15 mouse cellular contexts compared by ENCODE assay signal in the genomic region with DNA sequence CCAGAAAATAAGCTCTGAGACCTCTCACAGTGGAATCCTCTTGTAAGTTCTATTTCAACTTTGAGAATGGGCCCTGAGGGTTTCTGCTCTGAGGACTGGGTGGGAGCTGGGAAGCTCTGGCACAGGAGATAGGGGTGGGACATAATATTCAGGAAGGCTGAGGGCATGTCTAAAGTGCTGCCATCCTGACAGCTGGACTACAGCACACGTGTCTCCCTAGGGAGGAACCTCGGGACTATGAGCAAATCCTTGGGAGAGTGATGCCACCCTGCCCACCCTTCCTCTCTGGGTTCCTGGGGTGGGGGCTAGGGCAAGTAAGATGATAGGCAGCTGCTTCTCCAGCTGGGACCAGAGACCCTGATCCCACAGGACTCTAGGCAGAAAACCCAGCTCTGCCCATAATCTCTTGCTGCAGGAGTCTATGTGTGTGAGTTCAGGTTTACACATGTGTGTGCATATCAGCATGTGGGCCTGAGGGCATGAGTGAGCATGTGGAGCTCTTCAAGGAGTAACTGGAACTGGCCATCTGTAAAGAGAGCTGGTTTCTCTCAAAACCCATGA. TPM values are rescaled to one million over a fixed set of nuclear protein-coding genes. Genes with fewer than 3 reads are reported as not detected.
DNase-seq lines count a peak whose midpoint lies in the region; ATAC-seq lines count a peak whose summit lies in the region.
"Had no signal": no experiment of that assay in that cellular context is flagged by ENCODE, and none has a peak within 500 bp of the region (broad histone marks: within the 10 kb centered on the region; RNA-seq: fewer than 3 reads in every experiment).

No protein-coding gene starts in this region.

- DNase-seq in hindbrain, embryonic 10.5 days (ENCODE audit: low spot score) = no peak
- DNase-seq in liver, embryonic 13.5 days = no peak
- no peak for DNase-seq in liver, embryonic 11.5 days (ENCODE audit: low spot score)
- no peak for DNase-seq in left cerebral cortex, postnatal 36 days (ENCODE audit: low spot score in 2 of 2)
- no peak for DNase-seq in left cerebral cortex, adult 9 months (ENCODE audit: low spot score in 2 of 2)
- DNase-seq: right cerebral cortex, postnatal 4 days had no signal

- intact Hi-C loops in left cerebral cortex, postnatal 36 days (cut with DNase I) = no loop called here

- H3K4me1 ChIP-seq in hindbrain, embryonic 10.5 days (replicated peaks) = peaks cover 86% of the 10 kb centered on the region
- peaks cover 15% of the 10 kb centered on the region for H3K4me1 ChIP-seq in hindbrain, embryonic 12.5 days
- H3K4me1 ChIP-seq in liver, embryonic 13.5 days (replicated peaks) = peaks cover 25% of the 10 kb centered on the region
- peaks cover 20% of the 10 kb centered on the region for H3K4me1 ChIP-seq in liver, embryonic 11.5 days (replicated peaks; ENCODE audit: control insufficient read depth, insufficient read depth, low read length)
- peaks cover 51% of the 10 kb centered on the region for H3K4me1 ChIP-seq in brown adipose tissue, adult 24 weeks (ENCODE audit: control insufficient read depth, insufficient read depth, insufficient read length, low read length)
- peaks cover 62% of the 10 kb centered on the region for H3K4me1 ChIP-seq in intestine, embryonic 16.5 days (ENCODE audit: control insufficient read depth, insufficient read depth, low read length)

- no peak overlapping the region for H3K4me2 ChIP-seq in hindbrain, embryonic 12.5 days (replicated peaks)
- no peak overlapping the region for H3K4me2 ChIP-seq in liver, embryonic 13.5 days
- no peak overlapping the region for H3K4me2 ChIP-seq in liver, embryonic 11.5 days
- H3K4me2 ChIP-seq in intestine, embryonic 16.5 days (ENCODE audit: low read depth, low read length) = no peak overlapping the region
- H3K4me2 ChIP-seq: forebrain, embryonic 13.5 days; limb, embryonic 13.5 days; neural tube, embryonic 13.5 days had no signal

- H3K27ac ChIP-seq in hindbrain, embryonic 10.5 days = peak overlapping the region; percentile 40
- no peak overlapping the region for H3K27ac ChIP-seq in hindbrain, embryonic 12.5 days
- 0 out of 2 replicates have a peak overlapping the region, but pooled peaks have one; percentile 2 for H3K27ac ChIP-seq in liver, embryonic 13.5 days
- H3K27ac ChIP-seq in liver, embryonic 11.5 days (ENCODE audit: low read depth, low read length) = no peak overlapping the region
- peak overlapping the region; percentile 76 for H3K27ac ChIP-seq in brown adipose tissue, adult 24 weeks (replicated peaks; ENCODE audit: low read depth, low read length)
- peak overlapping the region; percentile 14 for H3K27ac ChIP-seq in intestine, embryonic 16.5 days (ENCODE audit: low read length)
- H3K27ac ChIP-seq: forebrain, embryonic 13.5 days; limb, embryonic 13.5 days; neural tube, embryonic 13.5 days had no signal

- H3K4me3 ChIP-seq in hindbrain, embryonic 10.5 days = no peak overlapping the region
- H3K4me3 ChIP-seq in hindbrain, embryonic 12.5 days = no peak overlapping the region
- no peak overlapping the region for H3K4me3 ChIP-seq in liver, embryonic 13.5 days (replicated peaks)
- no peak overlapping the region for H3K4me3 ChIP-seq in liver, embryonic 11.5 days (ENCODE audit: low read depth, low read length)
- H3K4me3 ChIP-seq in brown adipose tissue, adult 24 weeks (ENCODE audit: insufficient read depth, low read depth, low read length) = no peak overlapping the region
- H3K4me3 ChIP-seq in intestine, embryonic 16.5 days (ENCODE audit: low read length) = no peak overlapping the region
- H3K4me3 ChIP-seq: forebrain, embryonic 13.5 days; limb, embryonic 13.5 days; neural tube, embryonic 13.5 days had no signal

- H3K27me3 ChIP-seq in hindbrain, embryonic 10.5 days (ENCODE audit: insufficient read depth, poor library complexity, severe bottlenecking) = no peaks in the 10 kb centered on the region
- peaks cover 7% of the 10 kb centered on the region for H3K27me3 ChIP-seq in hindbrain, embryonic 12.5 days
- peaks cover 1% of the 10 kb centered on the region; the same call in 1 of the 2 replicates for H3K27me3 ChIP-seq in liver, embryonic 13.5 days
- 0 out of 2 replicates have a peak, but pooled peaks cover 2% of the 10 kb centered on the region for H3K27me3 ChIP-seq in liver, embryonic 11.5 days (replicated peaks; ENCODE audit: control insufficient read depth, insufficient read depth, low read length)
- no peaks in the 10 kb centered on the region for H3K27me3 ChIP-seq in intestine, embryonic 16.5 days (replicated peaks; ENCODE audit: control insufficient read depth, insufficient read depth, low read length)
- H3K27me3 ChIP-seq: limb, embryonic 13.5 days; neural tube, embryonic 13.5 days had no signal

- no peak overlapping the region for H3K9ac ChIP-seq in hindbrain, embryonic 12.5 days
- no peak overlapping the region for H3K9ac ChIP-seq in liver, embryonic 13.5 days
- H3K9ac ChIP-seq in liver, embryonic 11.5 days (ENCODE audit: low read depth, low read length) = no peak overlapping the region
- H3K9ac ChIP-seq in intestine, embryonic 16.5 days (ENCODE audit: low read depth, low read length) = no peak overlapping the region
- H3K9ac ChIP-seq: forebrain, embryonic 13.5 days; limb, embryonic 13.5 days; neural tube, embryonic 13.5 days had no signal

- no peak for ATAC-seq in hindbrain, embryonic 12.5 days (ENCODE audit: low FRiP score)
- ATAC-seq in liver, embryonic 13.5 days (ENCODE audit: low read depth) = no peak
- ATAC-seq in liver, embryonic 11.5 days (replicated peaks; ENCODE audit: low FRiP score) = no peak
- no peak for ATAC-seq in intestine, embryonic 16.5 days
- ATAC-seq: forebrain, embryonic 13.5 days had no signal

- H3K9me3 ChIP-seq in hindbrain, embryonic 10.5 days = no peaks in the 10 kb centered on the region
- no peaks in the 10 kb centered on the region for H3K9me3 ChIP-seq in hindbrain, embryonic 12.5 days (replicated peaks)
- no peaks in the 10 kb centered on the region for H3K9me3 ChIP-seq in liver, embryonic 13.5 days (replicated peaks)
- H3K9me3 ChIP-seq in liver, embryonic 11.5 days (ENCODE audit: control insufficient read depth, low read length) = no peaks in the 10 kb centered on the region
- H3K9me3 ChIP-seq in intestine, embryonic 16.5 days (ENCODE audit: control insufficient read depth, low read length) = no peaks in the 10 kb centered on the region
- H3K9me3 ChIP-seq: forebrain, embryonic 13.5 days; limb, embryonic 13.5 days; neural tube, embryonic 13.5 days had no signal

- 78% methylated on average over 2 of the region's 2 CpGs for WGBS in hindbrain, embryonic 10.5 days
- 67% methylated on average over 2 of the region's 2 CpGs for WGBS in hindbrain, embryonic 12.5 days
- 35% methylated on average over 2 of the region's 2 CpGs for WGBS in liver, embryonic 13.5 days (ENCODE audit: insufficient replicate concordance)
- WGBS in liver, embryonic 11.5 days = 53% methylated on average over 2 of the region's 2 CpGs
- WGBS in intestine, embryonic 16.5 days = 67% methylated on average over 2 of the region's 2 CpGs

- H3K36me3 ChIP-seq in hindbrain, embryonic 10.5 days = no peaks in the 10 kb centered on the region
- H3K36me3 ChIP-seq in hindbrain, embryonic 12.5 days = no peaks in the 10 kb centered on the region
- no peaks in the 10 kb centered on the region for H3K36me3 ChIP-seq in liver, embryonic 13.5 days
- H3K36me3 ChIP-seq in liver, embryonic 11.5 days (ENCODE audit: control insufficient read depth, insufficient read depth, low read length) = no peaks in the 10 kb centered on the region
- H3K36me3 ChIP-seq in intestine, embryonic 16.5 days (ENCODE audit: control insufficient read depth, insufficient read depth, low read length) = no peaks in the 10 kb centered on the region
- H3K36me3 ChIP-seq: limb, embryonic 13.5 days; neural tube, embryonic 13.5 days had no signal

RNA-seq across cellular contexts. Expression of a gene that starts 14.1 kb away (rescaled TPM):
- 25.4 and 29.6 TPM in 2 replicates for polyA plus RNA-seq in hindbrain, embryonic 10.5 days (2016; fragmentation: Nextera tagmentation; extraction: Ambion mirVana)
- polyA plus RNA-seq in hindbrain, embryonic 12.5 days (2016; fragmentation: Nextera tagmentation; extraction: Ambion mirVana) = 33.4 and 35.6 TPM in 2 replicates
- polyA plus RNA-seq in liver, embryonic 13.5 days (2015; fragmentation: Nextera tagmentation; extraction: Ambion mirVana) = 1.8 and 1.9 TPM in 2 replicates
- polyA plus RNA-seq in liver, embryonic 11.5 days (2014; fragmentation: Nextera tagmentation; extraction: Ambion mirVana) = 0.77 and 0.78 TPM in 2 replicates
- 4.1 and 6.7 TPM in 2 replicates for polyA plus RNA-seq in brown adipose tissue, adult 24 weeks (2012; ENCODE audit: insufficient read depth, insufficient read length, missing spikeins)
- polyA plus RNA-seq in intestine, embryonic 16.5 days (2015; fragmentation: Nextera tagmentation; extraction: Ambion mirVana) = 7.4 and 7.9 TPM in 2 replicates
- 10 to 100 TPM; 15.8 to 16.4 TPM for total RNA-seq in left cerebral cortex, postnatal 36 days (2021)

RNA-seq across cellular contexts. Expression of a gene that starts 25.0 kb away (rescaled TPM):
- polyA plus RNA-seq in hindbrain, embryonic 10.5 days (2016; fragmentation: Nextera tagmentation; extraction: Ambion mirVana) = 16.9 and 20.6 TPM in 2 replicates
- polyA plus RNA-seq in hindbrain, embryonic 12.5 days (2016; fragmentation: Nextera tagmentation; extraction: Ambion mirVana) = 17.8 and 18.8 TPM in 2 replicates
- polyA plus RNA-seq in liver, embryonic 13.5 days (2015; fragmentation: Nextera tagmentation; extraction: Ambion mirVana) = 7.2 and 7.4 TPM in 2 replicates
- polyA plus RNA-seq in liver, embryonic 11.5 days (2014; fragmentation: Nextera tagmentation; extraction: Ambion mirVana) = 18.2 and 22.1 TPM in 2 replicates
- polyA plus RNA-seq in brown adipose tissue, adult 24 weeks (2012; ENCODE audit: insufficient read depth, insufficient read length, missing spikeins) = 5.0 and 8.4 TPM in 2 replicates
- polyA plus RNA-seq in intestine, embryonic 16.5 days (2015; fragmentation: Nextera tagmentation; extraction: Ambion mirVana) = 23.6 and 26.8 TPM in 2 replicates
- total RNA-seq in left cerebral cortex, postnatal 36 days (2021) = 10 to 100 TPM; 11.9 to 15.8 TPM

RNA-seq across cellular contexts. Expression of a gene that starts 33.0 kb away (rescaled TPM):
- 0.75 TPM in 1 of 2 replicates, not detected in the other for polyA plus RNA-seq in hindbrain, embryonic 10.5 days (2016; fragmentation: Nextera tagmentation; extraction: Ambion mirVana)
- polyA plus RNA-seq in hindbrain, embryonic 12.5 days (2016; fragmentation: Nextera tagmentation; extraction: Ambion mirVana) = not detected in 2 replicates
- 0.14 TPM in 1 of 2 replicates, not detected in the other for polyA plus RNA-seq in liver, embryonic 13.5 days (2015; fragmentation: Nextera tagmentation; extraction: Ambion mirVana)
- not detected in 2 replicates for polyA plus RNA-seq in liver, embryonic 11.5 days (2014; fragmentation: Nextera tagmentation; extraction: Ambion mirVana)
- 4.1 and 7.8 TPM in 2 replicates for polyA plus RNA-seq in brown adipose tissue, adult 24 weeks (2012; ENCODE audit: insufficient read depth, insufficient read length, missing spikeins)
- polyA plus RNA-seq in intestine, embryonic 16.5 days (2015; fragmentation: Nextera tagmentation; extraction: Ambion mirVana) = 0.37 TPM in 1 of 2 replicates, not detected in the other
- total RNA-seq in left cerebral cortex, postnatal 36 days (2021) = not detected
- total RNA-seq: adrenal gland, postnatal 4 days; layer of hippocampus, postnatal 14 days; midbrain, postnatal 0 days had no signal

RNA-seq across cellular contexts. Expression of a gene that starts 35.5 kb away (rescaled TPM):
- polyA plus RNA-seq in hindbrain, embryonic 10.5 days (2016; fragmentation: Nextera tagmentation; extraction: Ambion mirVana) = 15.7 and 18.0 TPM in 2 replicates
- 14.6 and 18.8 TPM in 2 replicates for polyA plus RNA-seq in hindbrain, embryonic 12.5 days (2016; fragmentation: Nextera tagmentation; extraction: Ambion mirVana)
- 2.4 and 2.5 TPM in 2 replicates for polyA plus RNA-seq in liver, embryonic 13.5 days (2015; fragmentation: Nextera tagmentation; extraction: Ambion mirVana)
- polyA plus RNA-seq in liver, embryonic 11.5 days (2014; fragmentation: Nextera tagmentation; extraction: Ambion mirVana) = 11.0 and 13.4 TPM in 2 replicates
- polyA plus RNA-seq in brown adipose tissue, adult 24 weeks (2012; ENCODE audit: insufficient read depth, insufficient read length, missing spikeins) = 17.9 and 25.2 TPM in 2 replicates
- polyA plus RNA-seq in intestine, embryonic 16.5 days (2015; fragmentation: Nextera tagmentation; extraction: Ambion mirVana) = 12.7 and 14.6 TPM in 2 replicates
- total RNA-seq in left cerebral cortex, postnatal 36 days (2021) = 1 to 10 TPM; 3.1 to 9.6 TPM

Comparison
In these comparisons a context has a peak if more than half of its experiments do, and no peak if none do; other contexts are left out.
1. H3K27ac ChIP-seq: peak in hindbrain, embryonic 10.5 days (single experiment), liver, embryonic 13.5 days (single experiment), brown adipose tissue, adult 24 weeks (single experiment) and intestine, embryonic 16.5 days (single experiment); none in hindbrain, embryonic 12.5 days (single experiment) and liver, embryonic 11.5 days (single experiment).